Mouse (Mus musculus): ENCODE measurements around the gene Ubxn11.

The Ubxn11 gene

GRCm38 (mm10) chr4:134108196-134108595, 5.8 kb downstream of the Ubxn11 start:
- Histone ChIP-seq H3K4me1 (replicated peaks; ENCODE audit: low read depth, low read length) (peaks cover 79% of the 10 kb centered on the region), H3K27me3 (ENCODE audit: insufficient read depth, low read length) (no peaks in the 10 kb centered on the region), H3K9me3 (ENCODE audit: low read length) (no peaks in the 10 kb centered on the region), H3K4me3 (replicated peaks; ENCODE audit: low read length) (peak overlapping the region; percentile 30; the same call in 1 of the 2 replicates), H3K36me3 (ENCODE audit: insufficient read depth, low read length) (peaks cover 9% of the 10 kb centered on the region)
- TF ChIP-seq CTCF (conservative IDR thresholded peaks at IDR 0.05; ENCODE audit: low read length) (no peak), NANOG (IDR thresholded peaks at IDR 0.05; ENCODE audit: borderline replicate concordance, low read length) (no peak), POU5F1 (IDR thresholded peaks at IDR 0.05; ENCODE audit: borderline replicate concordance, low read length) (no peak)

DNA sequence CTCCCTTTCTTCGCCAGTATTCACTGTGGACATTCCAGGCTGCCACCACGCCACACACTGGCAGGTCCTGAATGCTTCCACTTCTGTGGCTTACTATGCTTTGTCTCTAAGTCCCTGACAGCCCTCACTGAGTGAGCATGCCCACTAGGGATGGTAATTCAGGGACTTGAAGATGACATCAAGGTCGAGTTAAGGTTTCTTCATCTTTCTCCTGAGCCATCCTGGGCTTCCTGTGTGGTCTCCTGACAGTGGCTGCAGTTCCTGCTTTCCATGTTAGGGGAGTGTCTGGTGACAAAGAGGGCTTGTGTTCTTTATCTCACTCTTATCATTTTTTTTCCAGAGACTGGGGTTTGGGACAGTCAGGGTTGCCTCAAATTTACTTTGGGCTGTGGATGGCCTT, 8.3 kb downstream of the Ubxn11 start:
- H3K27me3 ChIP-seq (ENCODE audit: insufficient read depth, low read length) = no peaks in the 10 kb centered on the region
- TF ChIP-seq POU5F1 (IDR thresholded peaks at IDR 0.05; ENCODE audit: borderline replicate concordance, low read length) (no peak), NANOG (IDR thresholded peaks at IDR 0.05; ENCODE audit: borderline replicate concordance, low read length) (no peak), CTCF (conservative IDR thresholded peaks at IDR 0.05; ENCODE audit: low read length) (no peak)

GRCm38 (mm10) chr4:134112403-134112802, 10.0 kb downstream of the Ubxn11 start:
- TF ChIP-seq POU5F1 (IDR thresholded peaks at IDR 0.05; ENCODE audit: borderline replicate concordance, low read length) = no peak
- TF ChIP-seq NANOG (IDR thresholded peaks at IDR 0.05; ENCODE audit: borderline replicate concordance, low read length) = no peak
- TF ChIP-seq CTCF (conservative IDR thresholded peaks at IDR 0.05; ENCODE audit: low read length) = no peak
- Histone ChIP-seq H3K36me3 (ENCODE audit: insufficient read depth, low read length) (peaks cover 9% of the 10 kb centered on the region), H3K4me1 (replicated peaks; ENCODE audit: low read depth, low read length) (peaks cover 99% of the 10 kb centered on the region), H3K27me3 (ENCODE audit: insufficient read depth, low read length) (no peaks in the 10 kb centered on the region), H3K4me3 (replicated peaks; ENCODE audit: low read length) (peak overlapping the region; percentile 54), H3K9me3 (ENCODE audit: low read length) (no peaks in the 10 kb centered on the region)

More for the DNA sequence above, 8.3 kb downstream of the Ubxn11 start:
- Histone ChIP-seq H3K4me1 (replicated peaks; ENCODE audit: low read depth, low read length) (peaks cover 94% of the 10 kb centered on the region), H3K36me3 (ENCODE audit: insufficient read depth, low read length) (peaks cover 9% of the 10 kb centered on the region), H3K4me3 (replicated peaks; ENCODE audit: low read length) (no peak overlapping the region), H3K9me3 (ENCODE audit: low read length) (no peaks in the 10 kb centered on the region)

DNA sequence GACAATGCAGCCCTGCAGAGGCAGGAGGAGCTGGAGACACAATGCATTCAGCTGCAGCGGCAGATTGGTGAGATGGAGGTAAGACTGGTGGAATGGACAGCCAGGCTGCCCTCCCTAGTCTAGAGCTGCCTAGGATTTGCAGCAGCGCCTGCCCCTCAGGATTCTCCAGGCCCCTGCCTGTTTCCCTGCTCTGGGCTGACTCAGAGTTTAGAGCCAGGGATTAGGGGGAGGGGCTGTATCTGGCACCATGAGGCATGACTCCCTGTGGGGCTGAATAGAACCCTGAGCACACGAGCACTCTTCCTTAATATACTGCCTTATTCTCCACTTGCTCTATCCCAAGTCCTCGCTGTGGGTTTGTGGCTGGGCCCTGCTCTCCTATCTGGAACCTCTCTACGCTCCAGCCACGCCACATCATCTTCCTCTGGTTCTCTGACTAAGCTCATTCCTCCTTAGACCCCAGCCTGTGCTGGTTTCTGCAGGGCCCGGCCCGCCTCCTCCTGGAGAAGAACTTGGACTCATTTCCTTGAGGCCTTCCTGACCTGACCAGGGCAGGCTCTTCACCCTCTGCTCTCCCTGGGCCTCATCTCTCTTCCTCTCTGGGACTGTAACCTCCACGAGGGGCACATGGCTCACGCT, 11.1 kb downstream of the Ubxn11 start:
- H3K4me3 ChIP-seq (replicated peaks; ENCODE audit: low read length) = peak overlapping the region; percentile 54
- H3K36me3 ChIP-seq (ENCODE audit: insufficient read depth, low read length) = peaks cover 9% of the 10 kb centered on the region
- no peaks in the 10 kb centered on the region for H3K9me3 ChIP-seq (ENCODE audit: low read length)
- H3K27me3 ChIP-seq (ENCODE audit: insufficient read depth, low read length) = no peaks in the 10 kb centered on the region
- H3K4me1 ChIP-seq (replicated peaks; ENCODE audit: low read depth, low read length) = peaks cover 99% of the 10 kb centered on the region
- TF ChIP-seq POU5F1 (IDR thresholded peaks at IDR 0.05; ENCODE audit: borderline replicate concordance, low read length) (no peak), CTCF (conservative IDR thresholded peaks at IDR 0.05; ENCODE audit: low read length) (no peak), NANOG (IDR thresholded peaks at IDR 0.05; ENCODE audit: borderline replicate concordance, low read length) (no peak)

DNA sequence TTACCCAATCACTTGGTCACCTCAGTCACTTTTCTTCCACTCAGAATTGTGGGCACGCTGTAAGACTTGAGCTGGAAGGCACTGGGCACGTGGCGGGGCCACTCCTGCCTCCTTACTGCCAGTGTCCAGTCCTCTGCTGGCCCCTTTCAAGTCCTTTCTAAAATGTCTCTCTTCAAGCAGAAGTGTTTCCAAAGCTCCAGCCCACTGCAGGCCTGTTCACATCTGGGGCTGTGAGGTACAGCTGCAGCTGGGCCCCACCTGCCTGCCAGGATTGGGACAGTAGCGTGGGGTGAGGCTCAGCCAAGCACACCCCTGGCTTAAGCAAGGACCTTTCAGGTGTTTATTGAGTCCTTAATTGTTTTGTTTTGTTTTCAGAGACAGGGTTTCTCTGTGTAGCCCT, 11.7 kb downstream of the Ubxn11 start:
- H3K36me3 ChIP-seq (ENCODE audit: insufficient read depth, low read length) = peaks cover 6% of the 10 kb centered on the region
- peaks cover 99% of the 10 kb centered on the region for H3K4me1 ChIP-seq (replicated peaks; ENCODE audit: low read depth, low read length)
- peak overlapping the region; percentile 54 for H3K4me3 ChIP-seq (replicated peaks; ENCODE audit: low read length)
- TF ChIP-seq NANOG (IDR thresholded peaks at IDR 0.05; ENCODE audit: borderline replicate concordance, low read length) (no peak), POU5F1 (IDR thresholded peaks at IDR 0.05; ENCODE audit: borderline replicate concordance, low read length) (no peak), CTCF (conservative IDR thresholded peaks at IDR 0.05; ENCODE audit: low read length) (no peak)
- H3K27me3 ChIP-seq (ENCODE audit: insufficient read depth, low read length) = no peaks in the 10 kb centered on the region
- no peaks in the 10 kb centered on the region for H3K9me3 ChIP-seq (ENCODE audit: low read length)

DNA sequence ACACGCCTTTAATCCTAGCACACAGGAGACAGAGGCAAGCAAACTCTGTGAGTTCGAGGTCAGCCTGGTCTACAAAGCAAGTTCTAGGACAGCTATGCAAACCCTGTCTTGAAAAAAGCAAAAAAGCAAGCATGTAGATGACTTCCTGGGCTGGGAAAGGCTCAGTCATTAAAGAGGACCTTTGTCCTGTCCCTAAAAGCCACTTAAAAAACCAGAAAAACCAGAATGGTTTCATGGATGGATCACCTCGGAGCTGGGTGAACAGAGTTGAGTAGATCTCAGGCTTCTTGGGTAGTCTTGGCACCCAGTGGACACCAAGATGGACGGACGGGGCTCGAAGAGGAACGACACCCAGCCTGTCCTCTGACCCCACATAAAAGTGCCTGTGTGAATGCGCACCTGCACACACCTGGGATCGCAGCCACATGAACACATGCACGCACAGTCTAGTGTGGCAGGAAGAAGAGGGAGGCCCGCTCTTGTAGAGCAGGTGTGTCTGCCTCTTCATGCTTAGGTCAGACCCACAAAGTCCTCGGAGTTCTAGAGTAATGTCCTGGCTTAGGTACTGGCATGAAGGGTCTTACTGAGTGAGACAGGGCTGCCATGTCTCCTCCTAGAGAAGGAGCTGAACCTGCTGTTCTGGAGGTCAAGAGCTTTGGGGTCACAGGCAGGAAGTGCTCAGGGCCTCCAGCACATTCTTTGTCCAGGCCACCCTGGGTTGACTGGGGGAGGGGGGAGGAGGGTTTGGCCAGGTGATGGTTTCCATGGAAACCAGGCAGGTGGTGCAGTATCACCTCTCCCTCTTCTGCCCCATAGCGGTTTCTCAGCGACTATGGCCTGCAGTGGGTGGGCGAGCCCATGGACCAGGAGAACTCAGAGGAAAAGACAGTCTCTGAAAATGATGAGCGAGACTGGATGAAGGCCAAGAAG, 13.1 kb downstream of the Ubxn11 start:
- Histone ChIP-seq H3K27me3 (ENCODE audit: insufficient read depth, low read length) (no peaks in the 10 kb centered on the region), H3K36me3 (ENCODE audit: insufficient read depth, low read length) (no peaks in the 10 kb centered on the region), H3K9me3 (ENCODE audit: low read length) (no peaks in the 10 kb centered on the region), H3K4me1 (replicated peaks; ENCODE audit: low read depth, low read length) (peaks cover 97% of the 10 kb centered on the region), H3K4me3 (replicated peaks; ENCODE audit: low read length) (peak overlapping the region; percentile 81)
- TF ChIP-seq CTCF (conservative IDR thresholded peaks at IDR 0.05; ENCODE audit: low read length) (no peak), POU5F1 (IDR thresholded peaks at IDR 0.05; ENCODE audit: borderline replicate concordance, low read length) (no peak), NANOG (IDR thresholded peaks at IDR 0.05; ENCODE audit: borderline replicate concordance, low read length) (no peak)

DNA sequence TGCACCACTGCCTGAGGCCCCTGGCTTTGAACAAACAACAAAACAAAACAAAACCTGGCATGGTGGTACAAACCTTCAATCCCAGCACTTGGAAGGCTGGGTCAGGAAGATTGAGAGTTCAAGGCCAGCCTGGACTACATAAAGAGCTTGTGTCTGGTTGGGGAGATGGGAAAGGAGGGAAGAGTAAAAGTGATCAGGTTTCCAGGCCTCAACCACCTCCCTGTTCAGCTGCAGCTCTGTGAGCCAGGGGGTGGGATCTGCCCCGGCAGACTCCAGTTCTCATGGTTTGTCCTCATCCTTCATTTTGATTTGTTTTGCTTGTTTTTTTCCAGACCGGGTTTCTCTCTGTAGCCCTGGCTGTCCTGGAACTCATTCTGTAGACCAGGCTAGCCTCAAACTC, 14.1 kb downstream of the Ubxn11 start:
- no peaks in the 10 kb centered on the region for H3K27me3 ChIP-seq (ENCODE audit: insufficient read depth, low read length)
- 0 out of 2 replicates have a peak, but pooled peaks cover 3% of the 10 kb centered on the region for H3K36me3 ChIP-seq (ENCODE audit: insufficient read depth, low read length)
- TF ChIP-seq POU5F1 (IDR thresholded peaks at IDR 0.05; ENCODE audit: borderline replicate concordance, low read length) (no peak), NANOG (IDR thresholded peaks at IDR 0.05; ENCODE audit: borderline replicate concordance, low read length) (no peak), CTCF (conservative IDR thresholded peaks at IDR 0.05; ENCODE audit: low read length) (no peak)
- H3K9me3 ChIP-seq (ENCODE audit: low read length) = no peaks in the 10 kb centered on the region
- H3K4me1 ChIP-seq (replicated peaks; ENCODE audit: low read depth, low read length) = peaks cover 98% of the 10 kb centered on the region
- peak overlapping the region; percentile 81 for H3K4me3 ChIP-seq (replicated peaks; ENCODE audit: low read length)

GRCm38 (mm10) chr4:134117012-134117411, 14.6 kb downstream of the Ubxn11 start:
- Histone ChIP-seq H3K9me3 (ENCODE audit: low read length) (no peaks in the 10 kb centered on the region), H3K4me1 (replicated peaks; ENCODE audit: low read depth, low read length) (peaks cover 98% of the 10 kb centered on the region), H3K36me3 (ENCODE audit: insufficient read depth, low read length) (0 out of 2 replicates have a peak, but pooled peaks cover 3% of the 10 kb centered on the region), H3K4me3 (replicated peaks; ENCODE audit: low read length) (peak overlapping the region; percentile 81; the same call in 1 of the 2 replicates), H3K27me3 (ENCODE audit: insufficient read depth, low read length) (no peaks in the 10 kb centered on the region)
- TF ChIP-seq POU5F1 (IDR thresholded peaks at IDR 0.05; ENCODE audit: borderline replicate concordance, low read length) = no peak
- TF ChIP-seq CTCF (conservative IDR thresholded peaks at IDR 0.05; ENCODE audit: low read length) = no peak
- no peak for TF ChIP-seq NANOG (IDR thresholded peaks at IDR 0.05; ENCODE audit: borderline replicate concordance, low read length)
